Mouse (Mus musculus) lung, postnatal 0 days (tissue): ENCODE measurements around the gene Grhl3.

Experiments
- CTCF ChIP-seq: IDR thresholded peaks from 2 replicates; pipeline ENCODE4 v1.5.1; 2016; ENCODE audit warnings: antibody characterized with exemption, mild to moderate bottlenecking
- EP300 ChIP-seq: IDR thresholded peaks from 2 replicates; pipeline ENCODE4 v1.6.1; 2016; ENCODE audit warnings: antibody characterized with exemption, mild to moderate bottlenecking, control low read depth

- no peak for TF ChIP-seq CTCF
- no peak for TF ChIP-seq EP300
Measured at GRCm38 (mm10) chr4:135520421-135520820, 53.0 kb downstream of the Grhl3 start.
